Mouse (Mus musculus) stomach, embryonic 14.5 days (tissue): Measurements from ENCODE around the gene Dnah7b. TPM values are rescaled to one million over a fixed set of nuclear protein-coding genes. Genes with fewer than 3 reads are reported as not detected.
"Not testable (repeated sequence)": the region's sequence is repeated elsewhere in the genome, so short reads cannot be mapped to it uniquely, and the experiment has no call there.

Experiments
- ATAC-seq: fragments of 200-750 bp; cut with Nextera tagmentation; 2 replicates; pipeline ENCODE4 v1.8.0; 2017; ENCODE audit warnings: low read depth, moderate TSS enrichment; ENCODE audit not compliant: insufficient number of reproducible peaks, insufficient read depth, low FRiP score
- H3K27ac ChIP-seq: fragments of 300-500 bp; sonication (generic); 2 replicates; pipeline ENCODE4 v1.5.1; 2014; ENCODE audit warnings: mild to moderate bottlenecking, low read length, moderate library complexity, mixed read lengths
- H3K27me3 ChIP-seq: fragments of 300-500 bp; sonication (generic); 2 replicates; pipeline ENCODE4 v1.6.1; 2014; ENCODE audit warnings: low read length, control low read depth, mixed read lengths; ENCODE audit not compliant: control insufficient read depth, insufficient read depth
- H3K36me3 ChIP-seq: fragments of 300-500 bp; sonication (generic); 2 replicates; pipeline ENCODE4 v1.6.1; 2014; ENCODE audit warnings: mild to moderate bottlenecking, control low read depth, low read length, moderate library complexity, mixed read lengths; ENCODE audit not compliant: control insufficient read depth, insufficient read depth
- H3K4me1 ChIP-seq: fragments of 300-500 bp; sonication (generic); 2 replicates; pipeline ENCODE4 v1.6.1; 2014; ENCODE audit warnings: low read length, control low read depth, mixed read lengths; ENCODE audit not compliant: control insufficient read depth, insufficient read depth
- H3K4me2 ChIP-seq: fragments of 300-500 bp; sonication (generic); replicated peaks from 2 replicates; pipeline ENCODE4 v1.6.1; 2014; ENCODE audit warnings: low read depth, low read length, control low read depth
- H3K4me3 ChIP-seq: fragments of 300-500 bp; sonication (generic); 2 replicates; pipeline ENCODE4 v1.5.1; 2014; ENCODE audit warnings: low read depth, low read length, control low read depth
- H3K9ac ChIP-seq: fragments of 300-500 bp; sonication (generic); replicated peaks from 2 replicates; pipeline ENCODE4 v1.6.1; 2014; ENCODE audit warnings: low read depth, mild to moderate bottlenecking, control low read depth, low read length, moderate library complexity, mixed read lengths
- H3K9me3 ChIP-seq: fragments of 300-500 bp; sonication (generic); 2 replicates; pipeline ENCODE4 v1.6.1; 2016; ENCODE audit warnings: low read depth, low read length, control low read depth; ENCODE audit not compliant: control insufficient read depth
- WGBS: fragments of 180-500 bp; shearing (Covaris S2); extraction: QIAGEN DNeasy Blood & Tissue Kit; methylation state at CpG from one replicate; pipeline ENCODE4 v1.1.7; 2014; 5-methylcytosine and 5-hydroxymethylcytosine counted together
- polyA plus RNA-seq: library from polyadenylated mRNA; unstranded; fragments of >200 nt; fragmentation: Nextera tagmentation; extraction: Ambion mirVana; gene quantifications from 2 replicates; pipeline ENCODE4 v1.2.1, GENCODE M21; 2014

The Dnah7b gene
- polyA plus RNA-seq, 1 experiment from 2014 or later: 2.2 TPM

DNA sequence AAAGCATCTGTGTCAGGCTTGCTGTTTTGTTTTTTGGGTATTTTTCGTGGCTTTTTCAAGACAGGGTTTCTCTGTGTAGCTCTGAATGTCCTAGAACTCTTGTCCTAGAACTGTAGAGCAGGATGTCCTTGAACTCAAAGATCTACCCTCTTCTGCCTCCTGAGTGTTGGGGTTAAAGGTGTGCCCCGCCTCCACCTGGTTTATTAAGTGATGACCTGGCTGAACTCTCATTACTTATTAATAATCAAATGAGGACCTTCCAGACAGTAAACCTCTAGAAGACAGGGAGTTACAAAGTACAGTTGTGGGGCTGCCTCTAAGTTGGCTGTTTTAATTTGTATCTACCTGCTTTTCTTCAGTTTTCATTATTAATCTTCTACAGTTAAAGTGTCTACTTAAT, 202.7 kb downstream of the Dnah7b start:
- not testable (repeated sequence) for H3K9ac ChIP-seq, H3K36me3 ChIP-seq, H3K4me1 ChIP-seq, H3K27ac ChIP-seq, ATAC-seq, H3K9me3 ChIP-seq, H3K4me2 ChIP-seq, H3K27me3 ChIP-seq, H3K4me3 ChIP-seq
- 73% methylated on average over 2 of the region's 2 CpGs for whole genome bisulfite sequencing

DNA sequence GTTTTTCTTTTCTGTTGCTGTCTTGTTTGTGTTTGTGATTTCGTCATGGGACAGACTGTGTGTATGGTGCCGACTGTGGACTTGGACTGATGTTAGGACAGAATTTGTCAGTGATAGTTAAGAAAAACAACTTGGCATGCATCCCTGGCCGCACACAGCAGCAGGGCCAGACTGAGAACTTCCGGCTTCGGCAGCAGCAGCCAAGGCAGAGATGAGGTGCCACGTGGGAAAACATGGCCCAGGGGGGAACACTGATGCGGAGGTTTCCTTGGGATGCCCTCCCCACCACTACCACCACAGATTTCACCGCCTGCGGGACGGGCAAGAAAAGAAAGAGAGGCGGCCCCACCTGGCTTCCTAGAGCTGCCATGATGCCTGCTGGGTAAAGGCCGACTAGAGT, 205.8 kb downstream of the Dnah7b start:
- ATAC-seq: no peak
- no peak overlapping the region for H3K4me2 ChIP-seq
- 77% methylated on average over 12 of the region's 12 CpGs for WGBS
- H3K36me3 ChIP-seq: no peaks in the 10 kb centered on the region
- no peaks in the 10 kb centered on the region for H3K27me3 ChIP-seq
- no peaks in the 10 kb centered on the region for H3K4me1 ChIP-seq
- H3K4me3 ChIP-seq: no peak overlapping the region
- no peaks in the 10 kb centered on the region for H3K9me3 ChIP-seq
- H3K9ac ChIP-seq: no peak overlapping the region
- no peak overlapping the region for H3K27ac ChIP-seq

DNA sequence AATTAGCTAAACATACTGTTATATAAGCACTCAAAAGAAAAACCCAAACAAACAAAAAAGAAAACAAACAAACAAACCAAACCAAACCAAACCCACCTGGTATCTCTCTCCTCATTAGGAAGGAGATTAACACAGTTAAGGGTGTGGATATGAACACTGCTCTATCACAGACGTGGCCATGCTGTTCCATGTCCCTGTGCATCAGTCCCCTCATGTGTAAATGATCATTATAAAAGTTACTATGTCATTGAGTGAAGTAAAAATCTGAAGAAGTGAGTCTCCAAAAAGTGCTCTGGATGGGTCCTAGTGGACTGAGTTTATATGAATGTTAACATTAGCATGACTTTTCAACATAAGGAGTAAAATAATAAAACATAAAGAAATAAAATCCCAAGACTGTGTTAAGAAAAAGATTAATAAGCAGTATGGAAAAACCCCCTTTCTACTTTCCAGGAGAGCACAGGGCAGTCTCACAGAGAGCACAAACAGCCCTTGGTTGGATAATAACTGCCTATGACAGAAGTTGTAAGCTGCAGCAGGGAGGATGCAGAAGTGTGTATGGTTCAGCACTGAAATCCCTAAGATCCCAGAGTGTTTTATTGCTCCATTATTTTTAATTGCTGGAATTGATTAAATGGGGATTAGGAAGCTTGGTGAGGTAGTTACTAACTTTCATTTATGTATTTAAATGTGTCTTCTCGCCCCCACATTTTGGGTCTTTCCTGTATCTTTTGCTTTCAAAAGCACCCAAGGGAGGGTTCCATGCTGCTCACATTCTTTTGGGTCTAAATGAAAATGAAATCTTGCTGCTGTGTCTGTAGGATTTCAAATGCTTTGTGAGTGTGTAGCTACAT, 212.2 kb downstream of the Dnah7b start:
- not testable (repeated sequence) for H3K27ac ChIP-seq, H3K9ac ChIP-seq, H3K36me3 ChIP-seq, H3K9me3 ChIP-seq, H3K27me3 ChIP-seq, ATAC-seq, H3K4me3 ChIP-seq, H3K4me2 ChIP-seq, H3K4me1 ChIP-seq
- 72% methylated on average over 2 of the region's 2 CpGs for WGBS

- not testable (repeated sequence) for H3K9me3 ChIP-seq, ATAC-seq, H3K36me3 ChIP-seq, H3K4me1 ChIP-seq, H3K27ac ChIP-seq, H3K4me3 ChIP-seq, H3K27me3 ChIP-seq, H3K9ac ChIP-seq, H3K4me2 ChIP-seq
- WGBS: 97% methylated on average over 1 of the region's 1 CpGs
These were observed 212.9 kb downstream of the Dnah7b start for GRCm38 (mm10) chr1:46278911-46279565.

DNA sequence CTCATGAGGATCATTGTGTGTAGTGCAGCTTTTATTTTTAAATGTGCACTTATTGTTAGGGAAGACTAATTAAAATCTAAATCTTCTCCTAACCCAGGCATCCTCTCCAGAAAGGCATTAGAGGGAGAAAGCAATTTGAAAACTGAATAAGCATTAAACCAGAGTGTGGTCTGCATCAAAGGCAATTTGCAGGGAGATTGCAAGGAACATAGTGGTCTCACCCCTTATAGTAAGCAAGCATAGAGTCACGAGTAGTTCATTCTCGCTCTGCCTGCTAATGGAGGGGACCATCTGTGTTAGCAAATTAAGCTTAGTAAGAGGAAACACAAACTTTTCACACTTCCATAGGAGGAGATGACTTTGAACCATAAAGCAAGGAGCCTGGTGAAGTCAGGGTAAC, 228.3 kb downstream of the Dnah7b start:
- not testable (repeated sequence) for ATAC-seq, H3K27ac ChIP-seq, H3K4me2 ChIP-seq, H3K4me1 ChIP-seq, H3K27me3 ChIP-seq, H3K9me3 ChIP-seq, H3K9ac ChIP-seq, H3K36me3 ChIP-seq, H3K4me3 ChIP-seq
- WGBS: 70% methylated on average over 2 of the region's 2 CpGs

DNA sequence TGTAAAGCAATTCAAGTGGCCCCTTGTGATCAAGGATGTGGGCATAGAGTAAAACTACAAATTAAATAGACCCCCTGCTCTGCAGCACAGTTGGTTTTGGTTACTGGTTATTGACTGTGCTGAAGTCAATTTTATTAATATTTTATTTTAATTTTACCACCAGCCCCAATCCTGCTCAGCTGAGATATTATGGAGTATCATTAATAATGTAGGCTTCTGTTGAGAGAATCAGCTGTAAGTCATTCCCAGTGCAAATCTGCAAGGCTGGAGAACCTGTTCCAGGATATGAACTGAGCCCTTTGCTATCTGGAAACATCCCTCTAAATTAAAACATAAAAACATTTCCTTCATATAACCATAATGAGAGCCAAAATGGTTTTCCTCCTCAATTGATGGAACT, 259.8 kb downstream of the Dnah7b start:
- H3K27ac ChIP-seq, H3K4me1 ChIP-seq, H3K4me3 ChIP-seq, ATAC-seq, H3K36me3 ChIP-seq, H3K9ac ChIP-seq, H3K27me3 ChIP-seq, H3K9me3 ChIP-seq, H3K4me2 ChIP-seq: not testable (repeated sequence)

DNA sequence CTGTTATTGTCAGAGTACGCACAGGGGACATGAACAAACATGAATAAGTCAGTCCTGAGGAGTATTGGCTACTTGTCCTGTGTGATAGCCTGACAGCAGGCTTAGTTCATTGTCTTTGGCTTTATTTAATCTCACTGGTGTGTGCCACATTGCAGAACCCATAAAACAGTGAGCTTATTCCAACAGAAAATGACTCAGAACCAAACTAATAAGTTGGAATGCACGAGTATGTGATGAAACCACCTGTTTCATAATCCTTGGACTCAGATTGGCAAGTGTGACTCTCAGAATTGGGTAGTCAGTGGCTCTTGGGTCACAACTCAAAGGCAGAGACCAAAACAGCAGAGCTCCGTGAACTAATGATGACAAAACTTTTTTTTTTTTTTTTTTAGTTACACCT, 279.2 kb downstream of the Dnah7b start:
- not testable (repeated sequence) for H3K9me3 ChIP-seq, ATAC-seq, H3K9ac ChIP-seq, H3K4me1 ChIP-seq, H3K27ac ChIP-seq, H3K27me3 ChIP-seq, H3K4me2 ChIP-seq, H3K4me3 ChIP-seq, H3K36me3 ChIP-seq
- 88% methylated on average over 3 of the region's 3 CpGs for WGBS

GRCm38 (mm10) chr1:46380641-46381040, 314.5 kb downstream of the Dnah7b start:
- not testable (repeated sequence) for ATAC-seq, H3K9ac ChIP-seq, H3K4me3 ChIP-seq, H3K27ac ChIP-seq, H3K27me3 ChIP-seq, H3K4me1 ChIP-seq, H3K9me3 ChIP-seq, H3K4me2 ChIP-seq, H3K36me3 ChIP-seq
- WGBS: 91% methylated on average over 3 of the region's 3 CpGs
